Mouse (Mus musculus) kidney, adult 2 months (tissue): ENCODE data around the gene Gm49711. TPM values are rescaled to one million over a fixed set of nuclear protein-coding genes. Genes with fewer than 3 reads are reported as not detected.

ENCODE experiments used
- DNase-seq: peaks from one replicate; pipeline ENCODE4 v3.0.0; 2021
- H3K27ac ChIP-seq: fragments of 200-500 bp; 2 replicates; pipeline ENCODE4 v1.5.1; 2012; ENCODE audit warnings: low read depth, low read length, control low read depth, inconsistent platforms; ENCODE audit not compliant: insufficient read depth
- H3K27me3 ChIP-seq: fragments of 200-500 bp; replicated peaks from 2 replicates; pipeline ENCODE4 v1.6.1; 2012; ENCODE audit warnings: mild to moderate bottlenecking, moderate library complexity, low read length, inconsistent platforms; ENCODE audit not compliant: control insufficient read depth, insufficient read depth
- H3K36me3 ChIP-seq: fragments of 200-500 bp; 2 replicates; pipeline ENCODE4 v1.6.1; 2012; ENCODE audit warnings: mild to moderate bottlenecking, moderate library complexity, low read length, inconsistent platforms; ENCODE audit not compliant: control insufficient read depth, insufficient read depth
- H3K4me1 ChIP-seq: fragments of 200-500 bp; 2 replicates; pipeline ENCODE4 v1.6.1; 2011; ENCODE audit warnings: low read length; ENCODE audit not compliant: control insufficient read depth, insufficient read depth
- H3K4me3 ChIP-seq: fragments of 200-500 bp; 2 replicates; pipeline ENCODE4 v1.5.1; 2011; ENCODE audit warnings: mild to moderate bottlenecking, low read depth, low read length, control low read depth; ENCODE audit not compliant: insufficient read depth
- CTCF ChIP-seq: fragments of 200-500 bp; conservative IDR thresholded peaks from 2 replicates; pipeline ENCODE4 v1.5.1; 2011; ENCODE audit warnings: low read depth, mild to moderate bottlenecking, control low read depth, low read length, moderate library complexity, mixed read lengths; ENCODE audit not compliant: insufficient read depth, insufficient read length
- POLR2A ChIP-seq: fragments of 200-500 bp; IDR thresholded peaks from one replicate; pipeline ENCODE4 v1.6.1; 2011; ENCODE audit warnings: low read depth, low read length, control low read depth
- WGBS: fragments of 180-500 bp; shearing (Covaris S2); methylation state at CpG from one replicate; pipeline ENCODE4 v1.1.7; 2018; 5-methylcytosine and 5-hydroxymethylcytosine counted together
- polyA plus RNA-seq: library from polyadenylated mRNA; depleted of rRNA; stranded (reverse); fragments of >200 nt; gene quantifications from 2 replicates; pipeline ENCODE4 v1.2.3, GENCODE M21; 2012

Gene Gm49711
- polyA plus RNA-seq, 1 experiment = not detected

DNA sequence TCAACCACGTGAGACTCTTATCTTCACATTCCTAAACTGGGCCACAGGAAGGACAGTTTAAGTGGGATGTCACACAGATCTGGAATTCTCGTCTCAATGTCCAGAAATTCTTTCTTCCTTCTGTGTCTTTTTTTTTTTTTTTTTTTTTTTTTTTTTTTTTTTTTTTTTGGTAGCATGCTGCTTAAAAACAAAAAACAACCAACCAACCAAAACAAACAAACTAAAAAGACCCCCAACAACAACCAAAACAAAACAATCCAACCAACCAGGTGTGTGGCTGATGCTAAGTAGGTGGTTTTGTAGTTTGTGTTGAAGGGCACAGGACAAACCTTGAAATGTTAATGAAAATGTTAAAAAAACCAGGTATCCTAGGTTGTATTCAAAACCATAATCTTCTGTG, 1.4 kb upstream of the Gm49711 start:
- Histone ChIP-seq H3K36me3 (no peaks in the 10 kb centered on the region; the same call in 1 of the 2 replicates), H3K27ac (peak overlapping the region; percentile 73), H3K4me3 (no peak overlapping the region), H3K27me3 (no peaks in the 10 kb centered on the region), H3K4me1 (0 out of 2 replicates have a peak, but pooled peaks cover 3% of the 10 kb centered on the region)
- no peak for DNase-seq
- 38% methylated on average over 2 of the region's 2 CpGs for WGBS
- TF ChIP-seq POLR2A = no peak

DNA sequence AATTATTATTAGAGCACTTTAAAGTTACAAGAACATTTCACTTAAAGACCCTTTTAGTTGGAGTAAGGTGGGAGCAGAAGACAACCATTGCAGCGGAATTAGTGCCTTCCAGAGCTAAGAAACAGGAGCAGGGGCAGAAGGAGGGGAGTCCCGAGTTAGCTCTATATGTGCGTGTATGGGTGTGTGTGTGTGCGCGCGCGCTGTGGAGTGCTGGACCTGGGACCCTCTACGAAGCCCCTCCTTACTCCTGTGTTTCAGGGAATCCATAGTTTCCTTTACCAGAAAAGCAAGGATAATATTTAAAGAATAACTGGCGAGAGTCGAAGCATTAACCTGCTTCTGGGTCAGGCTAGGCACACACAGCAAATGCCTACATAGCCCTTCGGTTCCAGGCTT, 662 bp upstream of the Gm49711 start:
- peaks cover 1% of the 10 kb centered on the region; the same call in 1 of the 2 replicates for H3K36me3 ChIP-seq
- peak overlapping the region; percentile 98 for H3K27ac ChIP-seq
- TF ChIP-seq POLR2A (no peak), CTCF (no peak)
- DNase-seq = no peak
- peak overlapping the region; percentile 97 for H3K4me3 ChIP-seq
- peaks cover 8% of the 10 kb centered on the region; the same call in 1 of the 2 replicates for H3K4me1 ChIP-seq
- 6% methylated on average over 11 of the region's 11 CpGs for WGBS
- H3K27me3 ChIP-seq = no peaks in the 10 kb centered on the region

DNA sequence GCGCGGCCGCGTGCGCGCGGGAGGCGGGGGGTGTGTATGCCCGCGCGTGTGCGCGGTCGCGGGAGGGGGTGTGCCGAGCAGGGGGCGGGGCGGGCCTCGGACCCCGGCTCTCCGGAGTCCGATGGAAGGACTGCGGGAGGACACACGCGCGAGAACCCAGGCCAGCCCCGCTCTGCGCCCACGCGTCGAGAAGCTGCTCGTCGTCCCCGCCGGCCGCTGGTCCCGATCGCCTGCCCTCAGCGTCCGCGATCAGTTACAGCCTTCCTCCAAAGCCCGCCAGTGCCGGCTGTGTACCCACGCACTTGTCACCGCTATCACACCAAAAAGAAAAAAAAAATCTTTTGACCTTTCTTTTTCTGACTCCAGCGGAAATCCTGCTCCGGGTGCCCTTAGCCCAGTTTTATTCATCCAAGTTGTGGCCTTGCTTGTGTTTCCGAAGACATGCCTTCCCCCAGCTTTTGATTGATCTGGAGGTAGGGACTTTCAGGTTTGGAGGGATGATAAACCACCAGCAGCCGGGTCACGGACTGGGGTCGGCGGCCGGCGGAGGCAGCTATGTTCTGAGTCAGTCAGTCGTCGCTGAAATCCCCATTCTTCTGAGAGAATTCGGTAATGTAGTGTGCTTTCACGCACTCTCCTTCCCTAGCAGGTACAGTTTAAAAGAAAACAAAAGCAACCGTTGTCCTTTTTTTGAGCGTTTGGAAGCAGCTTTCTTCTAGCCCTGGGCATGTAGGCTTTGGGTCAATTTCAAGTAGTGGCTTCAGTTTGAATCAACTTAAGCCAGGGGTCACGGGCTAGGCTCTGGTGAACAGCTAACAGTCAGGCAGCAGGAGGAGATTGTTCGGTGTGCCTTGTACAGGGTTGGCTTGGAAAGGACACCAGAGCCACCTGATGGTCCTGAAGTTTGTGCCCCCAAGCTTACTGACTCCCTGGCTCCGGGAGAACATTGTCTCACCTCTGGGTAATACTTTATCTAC, 816 bp downstream of the Gm49711 start:
- DNase-seq = no peak
- WGBS = 2% methylated on average over 63 of the region's 63 CpGs
- Histone ChIP-seq H3K27ac (peak overlapping the region; percentile 73), H3K4me1 (peaks cover 9% of the 10 kb centered on the region; the same call in 1 of the 2 replicates), H3K4me3 (peak overlapping the region; percentile 97), H3K36me3 (peaks cover 1% of the 10 kb centered on the region; the same call in 1 of the 2 replicates), H3K27me3 (no peaks in the 10 kb centered on the region)
- TF ChIP-seq CTCF (no peak), POLR2A (no peak)

DNA sequence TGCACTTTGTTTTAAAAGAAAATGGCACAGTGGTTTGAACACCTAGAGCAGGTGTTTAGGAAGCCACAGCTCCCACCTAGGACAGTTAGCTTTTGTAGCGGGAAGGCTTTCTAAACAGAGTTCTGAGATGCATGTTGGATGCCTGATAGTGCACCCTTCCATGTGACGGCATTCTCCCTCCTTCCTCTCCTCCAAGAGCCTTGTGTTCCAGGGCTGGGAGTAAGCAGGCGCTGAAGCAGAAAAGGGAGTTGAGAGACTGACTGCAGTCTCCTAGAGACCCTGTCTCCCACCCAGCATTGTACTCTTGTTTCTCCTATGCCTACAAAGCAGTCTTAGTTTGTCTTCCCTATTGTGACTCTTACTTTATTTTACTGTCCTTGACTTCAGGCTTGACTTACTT, 2.1 kb downstream of the Gm49711 start:
- Histone ChIP-seq H3K27ac (peak overlapping the region; percentile 10), H3K4me1 (peaks cover 9% of the 10 kb centered on the region; the same call in 1 of the 2 replicates), H3K4me3 (peak overlapping the region; percentile 45), H3K27me3 (no peaks in the 10 kb centered on the region), H3K36me3 (peaks cover 3% of the 10 kb centered on the region)
- TF ChIP-seq POLR2A (no peak), CTCF (no peak)
- DNase-seq = no peak
- WGBS = 58% methylated on average over 3 of the region's 3 CpGs

DNA sequence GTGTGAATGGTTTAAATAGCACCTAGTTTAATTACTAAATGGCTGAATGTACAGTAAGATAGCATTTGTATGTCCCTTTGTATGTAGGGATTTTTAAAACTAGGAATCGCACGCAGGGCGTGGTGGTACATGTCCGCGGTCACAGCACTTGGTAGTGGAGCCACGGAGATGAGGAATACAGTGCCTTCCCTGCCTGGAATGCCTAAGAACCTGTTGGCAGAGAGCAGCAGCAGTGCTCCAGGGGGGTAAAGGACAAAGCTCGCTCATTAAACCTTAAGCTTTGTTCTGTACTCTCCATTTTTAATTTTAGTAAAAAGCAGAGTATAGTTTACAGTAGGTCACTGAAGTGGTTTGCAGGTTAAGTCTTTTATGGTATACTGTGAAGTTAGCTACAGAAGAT, 3.5 kb downstream of the Gm49711 start:
- no peak for TF ChIP-seq POLR2A
- no peak for TF ChIP-seq CTCF
- H3K36me3 ChIP-seq = peaks cover 4% of the 10 kb centered on the region
- H3K4me3 ChIP-seq = peak overlapping the region; percentile 41
- no peaks in the 10 kb centered on the region for H3K27me3 ChIP-seq
- 51% methylated on average over 7 of the region's 7 CpGs for WGBS
- DNase-seq = peak; percentile 70
- peak overlapping the region; percentile 51; the same call in 1 of the 2 replicates for H3K27ac ChIP-seq
- peaks cover 7% of the 10 kb centered on the region; the same call in 1 of the 2 replicates for H3K4me1 ChIP-seq

DNA sequence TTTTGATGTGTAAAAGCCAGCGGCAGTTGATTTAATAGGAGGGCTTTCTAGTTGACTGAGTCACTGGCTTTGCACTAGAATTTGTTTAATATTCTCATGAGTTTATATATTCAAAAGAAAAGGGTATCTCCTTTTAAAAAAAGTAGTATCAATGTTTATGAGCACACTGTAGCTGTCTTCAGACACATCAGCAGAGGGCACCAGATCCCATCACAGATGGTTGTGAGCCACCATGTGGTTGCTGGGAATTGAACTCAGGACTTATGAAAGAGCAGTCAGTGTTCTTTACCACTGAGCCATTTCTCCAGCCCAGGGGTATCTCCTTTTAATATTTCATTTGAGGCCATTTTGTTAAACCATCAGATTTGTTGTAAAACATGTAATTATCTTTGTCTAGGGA, 4.7 kb downstream of the Gm49711 start:
- Histone ChIP-seq H3K27me3 (no peaks in the 10 kb centered on the region), H3K4me3 (peak overlapping the region; percentile 54), H3K27ac (peak overlapping the region; percentile 51; the same call in 1 of the 2 replicates), H3K36me3 (peaks cover 7% of the 10 kb centered on the region), H3K4me1 (peaks cover 10% of the 10 kb centered on the region; the same call in 1 of the 2 replicates)
- 82% methylated on average over 1 of the region's 1 CpGs for WGBS
- TF ChIP-seq CTCF (0 out of 2 replicates have a peak, but pooled peaks have one; percentile 3), POLR2A (no peak)
- no peak for DNase-seq

DNA sequence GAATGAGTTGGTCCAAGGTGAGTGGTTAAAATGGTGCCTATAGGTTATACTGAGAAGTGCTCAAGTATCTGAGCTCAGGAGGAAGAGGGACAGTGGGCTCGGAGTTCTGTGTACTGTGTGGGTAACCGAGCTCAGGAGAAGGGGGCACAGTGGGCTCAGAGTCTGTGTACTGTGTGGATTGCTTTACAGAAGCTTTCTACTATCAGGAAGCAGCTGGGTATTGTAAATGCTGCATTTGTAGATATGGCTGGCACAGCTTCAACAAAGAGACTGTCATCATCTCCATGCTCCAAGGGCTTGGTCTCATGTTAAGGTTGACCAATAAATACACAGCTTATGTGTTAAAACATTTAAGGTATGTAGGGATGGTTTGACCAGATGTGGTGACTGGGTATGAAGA, 6.7 kb downstream of the Gm49711 start:
- Histone ChIP-seq H3K36me3 (peaks cover 7% of the 10 kb centered on the region), H3K4me1 (peaks cover 19% of the 10 kb centered on the region; the same call in 1 of the 2 replicates), H3K4me3 (peak overlapping the region; percentile 46), H3K27ac (no peak overlapping the region), H3K27me3 (no peaks in the 10 kb centered on the region)
- TF ChIP-seq CTCF (no peak), POLR2A (no peak)
- WGBS = 75% methylated on average over 2 of the region's 2 CpGs
- DNase-seq = no peak
